ENCODE assay signal across 9 mouse cellular contexts in genomic region chr4:155769496-155769879, GRCm38 (mm10). TPM values are rescaled to one million over a fixed set of nuclear protein-coding genes. Genes with fewer than 3 reads are reported as not detected.
DNase-seq lines count a peak whose midpoint lies in the region; ATAC-seq and TF ChIP-seq lines count a peak whose summit lies in the region.
"Had no signal": no experiment of that assay in that cellular context is flagged by ENCODE, and none has a peak within 500 bp of the region (broad histone marks: within the 10 kb centered on the region; RNA-seq: fewer than 3 reads in every experiment).

No protein-coding gene starts in this region.

- peak overlapping the region; percentile 81 for H3K4me2 ChIP-seq in lung, embryonic 14.5 days
- H3K4me2 ChIP-seq in forebrain, embryonic 12.5 days: peak overlapping the region; percentile 79
- peak overlapping the region; percentile 80 for H3K4me2 ChIP-seq in limb, embryonic 12.5 days
- peak overlapping the region; percentile 69 for H3K4me2 ChIP-seq in stomach, embryonic 14.5 days (replicated peaks; ENCODE audit: low read depth, low read length)

- TF ChIP-seq CTCF in lung, embryonic 14.5 days (IDR thresholded peaks at IDR 0.05; ENCODE audit: low read depth): no peak

- peak overlapping the region; percentile 79 for H3K9ac ChIP-seq in lung, embryonic 14.5 days
- peak overlapping the region; percentile 75 for H3K9ac ChIP-seq in forebrain, embryonic 12.5 days
- peak overlapping the region; percentile 75 for H3K9ac ChIP-seq in limb, embryonic 12.5 days (replicated peaks)
- H3K9ac ChIP-seq in stomach, embryonic 14.5 days (replicated peaks; ENCODE audit: low read depth, low read length): 0 out of 2 replicates have a peak overlapping the region, but pooled peaks have one; percentile 47

- peaks cover 14% of the 10 kb centered on the region for H3K27me3 ChIP-seq in lung, embryonic 14.5 days (ENCODE audit: insufficient read depth, low read length)
- H3K27me3 ChIP-seq in forebrain, embryonic 12.5 days: peaks cover 40% of the 10 kb centered on the region
- H3K27me3 ChIP-seq in limb, embryonic 12.5 days: peaks cover 30% of the 10 kb centered on the region
- no peaks in the 10 kb centered on the region for H3K27me3 ChIP-seq in stomach, embryonic 14.5 days (ENCODE audit: control insufficient read depth, insufficient read depth, low read length)

- no peak for DNase-seq in lung, embryonic 14.5 days
- no peak for DNase-seq in lung, postnatal 36 days
- DNase-seq in thymus, postnatal 14 days: no peak

- 55% methylated on average over 5 of the region's 5 CpGs for WGBS in lung, embryonic 14.5 days
- WGBS in forebrain, embryonic 12.5 days: 60% methylated on average over 5 of the region's 5 CpGs
- 67% methylated on average over 5 of the region's 5 CpGs for WGBS in limb, embryonic 12.5 days
- WGBS in stomach, embryonic 14.5 days: 64% methylated on average over 5 of the region's 5 CpGs

- H3K27ac ChIP-seq in lung, embryonic 14.5 days (ENCODE audit: low read depth): no peak overlapping the region
- 0 out of 2 replicates have a peak overlapping the region, but pooled peaks have one; percentile 50 for H3K27ac ChIP-seq in forebrain, embryonic 12.5 days
- H3K27ac ChIP-seq in limb, embryonic 12.5 days: peak overlapping the region; percentile 80; the same call in 1 of the 2 replicates
- no peak overlapping the region; the same call in 1 of the 2 replicates for H3K27ac ChIP-seq in stomach, embryonic 14.5 days (ENCODE audit: low read length)

- H3K9me3 ChIP-seq in lung, embryonic 14.5 days (ENCODE audit: low read depth, low read length): no peaks in the 10 kb centered on the region
- no peaks in the 10 kb centered on the region for H3K9me3 ChIP-seq in forebrain, embryonic 12.5 days
- H3K9me3 ChIP-seq in limb, embryonic 12.5 days: no peaks in the 10 kb centered on the region
- no peaks in the 10 kb centered on the region for H3K9me3 ChIP-seq in stomach, embryonic 14.5 days (ENCODE audit: control insufficient read depth, low read depth, low read length)

- H3K4me1 ChIP-seq in lung, embryonic 14.5 days (ENCODE audit: insufficient read depth): peaks cover 6% of the 10 kb centered on the region
- H3K4me1 ChIP-seq in forebrain, embryonic 12.5 days: peaks cover 22% of the 10 kb centered on the region
- H3K4me1 ChIP-seq in limb, embryonic 12.5 days (replicated peaks): peaks cover 22% of the 10 kb centered on the region
- peaks cover 16% of the 10 kb centered on the region; the same call in 1 of the 2 replicates for H3K4me1 ChIP-seq in stomach, embryonic 14.5 days (ENCODE audit: control insufficient read depth, insufficient read depth, low read length)

- H3K4me3 ChIP-seq in lung, embryonic 14.5 days (ENCODE audit: low read depth, low read length): peak overlapping the region; percentile 53
- peak overlapping the region; percentile 54 for H3K4me3 ChIP-seq in forebrain, embryonic 12.5 days (replicated peaks)
- peak overlapping the region; percentile 58 for H3K4me3 ChIP-seq in limb, embryonic 12.5 days (replicated peaks)
- peak overlapping the region; percentile 47 for H3K4me3 ChIP-seq in stomach, embryonic 14.5 days (ENCODE audit: low read depth, low read length)

- no peak for ATAC-seq in lung, embryonic 14.5 days (ENCODE audit: insufficient read depth)
- ATAC-seq in forebrain, embryonic 12.5 days (ENCODE audit: low FRiP score): no peak
- no peak for ATAC-seq in limb, embryonic 12.5 days (ENCODE audit: insufficient number of reproducible peaks, insufficient read depth, low FRiP score, low TSS enrichment, low read depth)
- no peak for ATAC-seq in stomach, embryonic 14.5 days (ENCODE audit: insufficient number of reproducible peaks, insufficient read depth, low FRiP score, low read depth)
- ATAC-seq in activated CD4-positive, CD25-positive, alpha-beta regulatory T cell, adult 4 months: no peak

- no peaks in the 10 kb centered on the region for H3K36me3 ChIP-seq in lung, embryonic 14.5 days (ENCODE audit: insufficient read depth)
- no peaks in the 10 kb centered on the region for H3K36me3 ChIP-seq in forebrain, embryonic 12.5 days (replicated peaks)
- no peaks in the 10 kb centered on the region for H3K36me3 ChIP-seq in limb, embryonic 12.5 days
- H3K36me3 ChIP-seq in stomach, embryonic 14.5 days (ENCODE audit: control insufficient read depth, insufficient read depth, low read length): no peaks in the 10 kb centered on the region

RNA-seq across cellular contexts. Expression of gene Vwa1, which starts 5.0 kb away (rescaled TPM):
- polyA plus RNA-seq in lung, embryonic 14.5 days (2014; fragmentation: Nextera tagmentation; extraction: Ambion mirVana): 8.7 and 8.9 TPM in 2 replicates
- polyA plus RNA-seq in forebrain, embryonic 12.5 days (2016; fragmentation: Nextera tagmentation; extraction: Ambion mirVana): 9.8 and 11.5 TPM in 2 replicates
- polyA plus RNA-seq in limb, embryonic 12.5 days (2016; fragmentation: Nextera tagmentation; extraction: Ambion mirVana): 8.3 and 8.8 TPM in 2 replicates
- polyA plus RNA-seq in stomach, embryonic 14.5 days (2014; fragmentation: Nextera tagmentation; extraction: Ambion mirVana): 26.8 and 28.4 TPM in 2 replicates
- under 1 TPM in 1 of 2 experiments, not detected in 1; 0.09 TPM for polyA plus RNA-seq in activated CD4-positive, CD25-positive, alpha-beta regulatory T cell, adult 4 months (2017; shearing (Covaris generic))

RNA-seq across cellular contexts. Expression of gene Atad3a, which starts 8.6 kb away (rescaled TPM):
- 96.6 and 102 TPM in 2 replicates for polyA plus RNA-seq in lung, embryonic 14.5 days (2014; fragmentation: Nextera tagmentation; extraction: Ambion mirVana)
- 95.3 and 99.0 TPM in 2 replicates for polyA plus RNA-seq in forebrain, embryonic 12.5 days (2016; fragmentation: Nextera tagmentation; extraction: Ambion mirVana)
- 104 and 108 TPM in 2 replicates for polyA plus RNA-seq in limb, embryonic 12.5 days (2016; fragmentation: Nextera tagmentation; extraction: Ambion mirVana)
- polyA plus RNA-seq in stomach, embryonic 14.5 days (2014; fragmentation: Nextera tagmentation; extraction: Ambion mirVana): 89.1 and 90.9 TPM in 2 replicates
- 10 to 100 TPM; 16.3 to 21.0 TPM for polyA plus RNA-seq in activated CD4-positive, CD25-positive, alpha-beta regulatory T cell, adult 4 months (2017; shearing (Covaris generic))

RNA-seq across cellular contexts. Expression of gene Tmem88b, which starts 16.2 kb away (rescaled TPM):
- polyA plus RNA-seq in lung, embryonic 14.5 days (2014; fragmentation: Nextera tagmentation; extraction: Ambion mirVana): 0.12 and 0.15 TPM in 2 replicates
- 0.22 and 0.35 TPM in 2 replicates for polyA plus RNA-seq in forebrain, embryonic 12.5 days (2016; fragmentation: Nextera tagmentation; extraction: Ambion mirVana)
- polyA plus RNA-seq in limb, embryonic 12.5 days (2016; fragmentation: Nextera tagmentation; extraction: Ambion mirVana): 0.50 and 0.91 TPM in 2 replicates
- 0.54 and 0.81 TPM in 2 replicates for polyA plus RNA-seq in stomach, embryonic 14.5 days (2014; fragmentation: Nextera tagmentation; extraction: Ambion mirVana)
- polyA plus RNA-seq in activated CD4-positive, CD25-positive, alpha-beta regulatory T cell, adult 4 months (2017; shearing (Covaris generic)): under 1 TPM in 1 of 2 experiments, not detected in 1; 0.16 TPM
- polyA plus RNA-seq: inflammation-experienced regulatory T-cells, adult 6 months had no signal

RNA-seq across cellular contexts. Expression of gene Ankrd65, which starts 20.8 kb away (rescaled TPM):
- polyA plus RNA-seq in lung, embryonic 14.5 days (2014; fragmentation: Nextera tagmentation; extraction: Ambion mirVana): not detected in 2 replicates
- not detected in 2 replicates for polyA plus RNA-seq in forebrain, embryonic 12.5 days (2016; fragmentation: Nextera tagmentation; extraction: Ambion mirVana)
- polyA plus RNA-seq in limb, embryonic 12.5 days (2016; fragmentation: Nextera tagmentation; extraction: Ambion mirVana): 0.18 TPM in 1 of 2 replicates, not detected in the other
- 0.38 and 0.46 TPM in 2 replicates for polyA plus RNA-seq in stomach, embryonic 14.5 days (2014; fragmentation: Nextera tagmentation; extraction: Ambion mirVana)
- polyA plus RNA-seq in activated CD4-positive, CD25-positive, alpha-beta regulatory T cell, adult 4 months (2017; shearing (Covaris generic)): not detected
- polyA plus RNA-seq: brain, embryonic 14.5 days; inflammation-experienced regulatory T-cells, adult 6 months had no signal

RNA-seq across cellular contexts. Expression of gene Mrpl20, which starts 33.2 kb away (rescaled TPM):
- 226 and 231 TPM in 2 replicates for polyA plus RNA-seq in lung, embryonic 14.5 days (2014; fragmentation: Nextera tagmentation; extraction: Ambion mirVana)
- polyA plus RNA-seq in forebrain, embryonic 12.5 days (2016; fragmentation: Nextera tagmentation; extraction: Ambion mirVana): 209 and 210 TPM in 2 replicates
- polyA plus RNA-seq in limb, embryonic 12.5 days (2016; fragmentation: Nextera tagmentation; extraction: Ambion mirVana): 217 and 228 TPM in 2 replicates
- 209 and 211 TPM in 2 replicates for polyA plus RNA-seq in stomach, embryonic 14.5 days (2014; fragmentation: Nextera tagmentation; extraction: Ambion mirVana)
- polyA plus RNA-seq in activated CD4-positive, CD25-positive, alpha-beta regulatory T cell, adult 4 months (2017; shearing (Covaris generic)): 100 to 1,000 TPM; 160 to 164 TPM

Comparison
In these comparisons a context has a peak if more than half of its experiments do, and no peak if none do; other contexts are left out.
1. H3K27ac ChIP-seq: peak in forebrain, embryonic 12.5 days (single experiment) and limb, embryonic 12.5 days (single experiment); none in lung, embryonic 14.5 days (single experiment) and stomach, embryonic 14.5 days (single experiment).
2. Peak in every context shown above with its lines, with median percentiles within 50 percentile points of each other: H3K4me2 ChIP-seq, H3K4me3 ChIP-seq and H3K9ac ChIP-seq.